Mouse (Mus musculus) limb, embryonic 14.5 days (tissue): ENCODE results near the gene Rbm5. TPM values are rescaled to one million over a fixed set of nuclear protein-coding genes. Genes with fewer than 3 reads are reported as not detected.

ENCODE experiments used
- ATAC-seq: fragments of 200-750 bp; cut with Nextera tagmentation; 2 replicates; pipeline ENCODE4 v1.8.0; 2017; ENCODE audit warnings: low read depth, moderate number of reproducible peaks, moderate TSS enrichment; ENCODE audit not compliant: low FRiP score
- DNase-seq: peaks from one replicate; pipeline ENCODE4 v3.0.0-alpha.2; 2015; ENCODE audit warnings: low spot score
- H3K27ac ChIP-seq: fragments of 300-500 bp; sonication (generic); replicated peaks from 2 replicates; pipeline ENCODE4 v1.5.1; 2014; ENCODE audit warnings: low read depth, mild to moderate bottlenecking, low read length, moderate library complexity, mixed read lengths
- H3K27me3 ChIP-seq: fragments of 300-500 bp; sonication (generic); 2 replicates; pipeline ENCODE4 v1.6.1; 2014; ENCODE audit warnings: low read length, mixed read lengths; ENCODE audit not compliant: control insufficient read depth, insufficient read depth
- H3K36me3 ChIP-seq: fragments of 300-500 bp; sonication (generic); 2 replicates; pipeline ENCODE4 v1.6.1; 2014; ENCODE audit warnings: mild to moderate bottlenecking, low read length, moderate library complexity, mixed read lengths; ENCODE audit not compliant: control insufficient read depth, insufficient read depth
- H3K4me1 ChIP-seq: fragments of 300-500 bp; sonication (generic); 2 replicates; pipeline ENCODE4 v1.6.1; 2014; ENCODE audit warnings: antibody characterized with exemption, low read length, mixed read lengths; ENCODE audit not compliant: control insufficient read depth, insufficient read depth
- H3K4me2 ChIP-seq: fragments of 300-500 bp; sonication (generic); replicated peaks from 2 replicates; pipeline ENCODE4 v1.6.1; 2014; ENCODE audit warnings: low read depth, mild to moderate bottlenecking, low read length, moderate library complexity; ENCODE audit not compliant: severe bottlenecking
- H3K4me3 ChIP-seq: fragments of 300-500 bp; sonication (generic); replicated peaks from 2 replicates; pipeline ENCODE4 v1.5.1; 2014; ENCODE audit warnings: low read length
- H3K9ac ChIP-seq: fragments of 300-500 bp; sonication (generic); 2 replicates; pipeline ENCODE4 v1.6.1; 2014; ENCODE audit warnings: mild to moderate bottlenecking, low read depth, low read length, moderate library complexity; ENCODE audit not compliant: severe bottlenecking
- H3K9me3 ChIP-seq: fragments of 300-500 bp; sonication (generic); 2 replicates; pipeline ENCODE4 v1.6.1; 2016; ENCODE audit warnings: low read length; ENCODE audit not compliant: control insufficient read depth
- POLR2A ChIP-seq: fragments of 200-500 bp; IDR thresholded peaks from 2 replicates; pipeline ENCODE4 v1.8.0; 2012; ENCODE audit warnings: inconsistent platforms, mild to moderate bottlenecking, moderate library complexity, borderline replicate concordance; ENCODE audit not compliant: insufficient read depth, insufficient read length; ENCODE audit errors: extremely low read depth
- WGBS: fragments of 180-500 bp; shearing (Covaris S2); extraction: QIAGEN DNeasy Blood & Tissue Kit; methylation state at CpG from one replicate; pipeline ENCODE4 v1.1.7; 2014; 5-methylcytosine and 5-hydroxymethylcytosine counted together
- polyA plus RNA-seq, 2 experiments: library from polyadenylated mRNA; depleted of rRNA in 1 of 2; stranded (reverse) in 1 of 2; unstranded in 1 of 2; fragments of >200 nt; fragmentation: Nextera tagmentation in 1 of 2; extraction: Ambion mirVana in 1 of 2; gene quantifications; 2 replicates each; pipeline versions ENCODE4 v1.2.1 to v1.2.3; 2012 to 2014

The Rbm5 gene
- polyA plus RNA-seq, 2 experiments = 163 to 185 TPM

- H3K4me3 ChIP-seq = no peak overlapping the region
- H3K27ac ChIP-seq = peak overlapping the region; percentile 46
- no peak for TF ChIP-seq POLR2A
- H3K9me3 ChIP-seq = no peaks in the 10 kb centered on the region
- WGBS = 17% methylated on average over 6 of the region's 6 CpGs
- H3K4me1 ChIP-seq = peaks cover 81% of the 10 kb centered on the region
- H3K9ac ChIP-seq = 0 out of 2 replicates have a peak overlapping the region, but pooled peaks have one; percentile 34
- no peak for ATAC-seq
- H3K4me2 ChIP-seq = 0 out of 2 replicates have a peak overlapping the region, but pooled peaks have one; percentile 23
- H3K36me3 ChIP-seq = peaks cover 58% of the 10 kb centered on the region
- H3K27me3 ChIP-seq = no peaks in the 10 kb centered on the region
- DNase-seq = no peak
Measured at GRCm38 (mm10) chr9:107700114-107700571, 70.7 kb downstream of the Rbm5 start.

- no peaks in the 10 kb centered on the region for H3K27me3 ChIP-seq
- DNase-seq (no peak), ATAC-seq (no peak)
- H3K4me1 ChIP-seq = peaks cover 75% of the 10 kb centered on the region
- WGBS = 7% methylated on average over 9 of the region's 9 CpGs
- peak overlapping the region; percentile 1; the same call in 1 of the 2 replicates for H3K4me3 ChIP-seq
- no peak for TF ChIP-seq POLR2A
- peaks cover 58% of the 10 kb centered on the region for H3K36me3 ChIP-seq
- peak overlapping the region; percentile 23; the same call in 1 of the 2 replicates for H3K4me2 ChIP-seq
- H3K27ac ChIP-seq = peak overlapping the region; percentile 39; the same call in 1 of the 2 replicates
- 0 out of 2 replicates have a peak overlapping the region, but pooled peaks have one; percentile 34 for H3K9ac ChIP-seq
- no peaks in the 10 kb centered on the region for H3K9me3 ChIP-seq
Measured at GRCm38 (mm10) chr9:107699376-107699980, 71.3 kb downstream of the Rbm5 start.

GRCm38 (mm10) chr9:107698611-107699190 is 72.1 kb downstream of the Rbm5 start:
- WGBS = 20% methylated on average over 14 of the region's 14 CpGs
- Histone ChIP-seq H3K9me3 (no peaks in the 10 kb centered on the region), H3K4me1 (peaks cover 68% of the 10 kb centered on the region), H3K4me3 (peak overlapping the region; percentile 2; the same call in 1 of the 2 replicates), H3K9ac (0 out of 2 replicates have a peak overlapping the region, but pooled peaks have one; percentile 25), H3K4me2 (peak overlapping the region; percentile 23), H3K27me3 (no peaks in the 10 kb centered on the region), H3K36me3 (peaks cover 56% of the 10 kb centered on the region), H3K27ac (no peak overlapping the region)
- DNase-seq (no peak), ATAC-seq (no peak)
- no peak for TF ChIP-seq POLR2A

- TF ChIP-seq POLR2A = no peak
- H3K36me3 ChIP-seq = peaks cover 52% of the 10 kb centered on the region
- H3K4me3 ChIP-seq = 0 out of 2 replicates have a peak overlapping the region, but pooled peaks have one; percentile 2
- WGBS = 16% methylated on average over 14 of the region's 14 CpGs
- ATAC-seq (no peak), DNase-seq (no peak)
- H3K4me1 ChIP-seq = peaks cover 60% of the 10 kb centered on the region
- no peaks in the 10 kb centered on the region for H3K27me3 ChIP-seq
- H3K9ac ChIP-seq = peak overlapping the region; percentile 36
- H3K9me3 ChIP-seq = no peaks in the 10 kb centered on the region
- H3K4me2 ChIP-seq = peak overlapping the region; percentile 13
- no peak overlapping the region for H3K27ac ChIP-seq
Measured at GRCm38 (mm10) chr9:107697811-107698521, 72.8 kb downstream of the Rbm5 start.

GRCm38 (mm10) chr9:107696845-107697610 is 73.8 kb downstream of the Rbm5 start:
- Histone ChIP-seq H3K9me3 (no peaks in the 10 kb centered on the region), H3K9ac (no peak overlapping the region), H3K4me1 (peaks cover 51% of the 10 kb centered on the region), H3K4me2 (no peak overlapping the region), H3K27ac (no peak overlapping the region), H3K36me3 (peaks cover 57% of the 10 kb centered on the region), H3K4me3 (no peak overlapping the region), H3K27me3 (no peaks in the 10 kb centered on the region)
- ATAC-seq = no peak
- WGBS = 47% methylated on average over 9 of the region's 9 CpGs
- TF ChIP-seq POLR2A = no peak
- no peak for DNase-seq
